Mouse (Mus musculus) stomach, postnatal 0 days (tissue): ENCODE results near the gene Hic1. TPM values are rescaled to one million over a fixed set of nuclear protein-coding genes. Genes with fewer than 3 reads are reported as not detected.

ENCODE experiments used
- ATAC-seq: fragments of 200-750 bp; cut with Nextera tagmentation; 2 replicates; pipeline ENCODE4 v1.8.0; 2017; ENCODE audit not compliant: low FRiP score, low TSS enrichment
- DNase-seq: peaks from one replicate; pipeline ENCODE4 v3.0.0-alpha.2; 2016; ENCODE audit warnings: low spot score
- H3K27ac ChIP-seq: fragments of 300-500 bp; sonication (generic); replicated peaks from 2 replicates; pipeline ENCODE4 v1.5.1; 2014; ENCODE audit warnings: mild to moderate bottlenecking, control low read depth
- H3K27me3 ChIP-seq: fragments of 300-500 bp; sonication (generic); 2 replicates; pipeline ENCODE4 v1.6.1; 2014; ENCODE audit warnings: low read length; ENCODE audit not compliant: control insufficient read depth, insufficient read depth
- H3K36me3 ChIP-seq: fragments of 300-500 bp; sonication (generic); 2 replicates; pipeline ENCODE4 v1.6.1; 2014; ENCODE audit warnings: low read length, mixed read lengths; ENCODE audit not compliant: control insufficient read depth, insufficient read depth
- H3K4me1 ChIP-seq: fragments of 300-500 bp; sonication (generic); replicated peaks from 2 replicates; pipeline ENCODE4 v1.6.1; 2014; ENCODE audit warnings: antibody characterized with exemption; ENCODE audit not compliant: control insufficient read depth, insufficient read depth
- H3K4me2 ChIP-seq: fragments of 300-500 bp; sonication (generic); replicated peaks from 2 replicates; pipeline ENCODE4 v1.6.1; 2014; ENCODE audit warnings: low read depth, mild to moderate bottlenecking, control low read depth, moderate library complexity
- H3K4me3 ChIP-seq: fragments of 300-500 bp; sonication (generic); 2 replicates; pipeline ENCODE4 v1.5.1; 2014; ENCODE audit warnings: low read depth, low read length, control low read depth
- H3K9ac ChIP-seq: fragments of 300-500 bp; sonication (generic); 2 replicates; pipeline ENCODE4 v1.6.1; 2014; ENCODE audit warnings: mild to moderate bottlenecking, low read length, control low read depth, mixed read lengths
- H3K9me3 ChIP-seq: fragments of 300-500 bp; sonication (generic); 2 replicates; pipeline ENCODE4 v1.6.1; 2016; ENCODE audit warnings: low read length; ENCODE audit not compliant: control insufficient read depth
- CTCF ChIP-seq: IDR thresholded peaks from 2 replicates; pipeline ENCODE4 v1.5.1; 2016; ENCODE audit warnings: antibody characterized with exemption, low read depth, mild to moderate bottlenecking, moderate library complexity
- EP300 ChIP-seq: optimal IDR thresholded peaks from 2 replicates; pipeline ENCODE3; 2016; ENCODE audit warnings: antibody characterized with exemption
- WGBS: fragments of 180-500 bp; shearing (Covaris S2); extraction: QIAGEN DNeasy Blood & Tissue Kit; methylation state at CpG from one replicate; pipeline ENCODE4 v1.1.7; 2014; 5-methylcytosine and 5-hydroxymethylcytosine counted together
- polyA plus RNA-seq: library from polyadenylated mRNA; unstranded; fragments of >200 nt; fragmentation: Nextera tagmentation; extraction: Ambion mirVana; gene quantifications from 2 replicates; pipeline ENCODE4 v1.2.1, GENCODE M21; 2015

Hic1 gene
- polyA plus RNA-seq, 1 experiment from 2014 or later, result 6.6 TPM

GRCm38 (mm10) chr11:75165441-75166192 lies 3.7 kb downstream of the Hic1 start:
- peak overlapping the region; percentile 72 for H3K4me3 ChIP-seq
- TF ChIP-seq CTCF, result peak; percentile 88
- TF ChIP-seq EP300, result no peak
- ATAC-seq, result peak; percentile 24
- no peaks in the 10 kb centered on the region for H3K4me1 ChIP-seq
- DNase-seq, result peak; percentile 86
- H3K36me3 ChIP-seq, result peaks cover 20% of the 10 kb centered on the region
- peak overlapping the region; percentile 91 for H3K27ac ChIP-seq
- H3K27me3 ChIP-seq, result no peaks in the 10 kb centered on the region; the same call in 1 of the 2 replicates
- no peaks in the 10 kb centered on the region for H3K9me3 ChIP-seq
- H3K9ac ChIP-seq, result peak overlapping the region; percentile 80
- WGBS, result 15% methylated on average over 54 of the region's 54 CpGs
- peak overlapping the region; percentile 91 for H3K4me2 ChIP-seq

- Histone ChIP-seq H3K4me3 (peak overlapping the region; percentile 72), H3K9me3 (no peaks in the 10 kb centered on the region), H3K27ac (peak overlapping the region; percentile 91), H3K9ac (peak overlapping the region; percentile 80), H3K4me2 (peak overlapping the region; percentile 91), H3K36me3 (peaks cover 20% of the 10 kb centered on the region), H3K27me3 (no peaks in the 10 kb centered on the region; the same call in 1 of the 2 replicates), H3K4me1 (no peaks in the 10 kb centered on the region)
- 24% methylated on average over 10 of the region's 15 CpGs for WGBS
- TF ChIP-seq EP300 (no peak), CTCF (no peak; the same call in 1 of the 2 replicates)
- DNase-seq, result peak; percentile 16
- 0 out of 2 replicates have a peak, but pooled peaks have one; percentile 2 for ATAC-seq
Measured at GRCm38 (mm10) chr11:75164750-75165149, 4.6 kb downstream of the Hic1 start.

- DNase-seq (no peak), ATAC-seq (no peak)
- WGBS, result 53% methylated on average over 2 of the region's 2 CpGs
- no peak overlapping the region for H3K27ac ChIP-seq
- no peak overlapping the region for H3K4me3 ChIP-seq
- no peaks in the 10 kb centered on the region for H3K27me3 ChIP-seq
- H3K9me3 ChIP-seq, result no peaks in the 10 kb centered on the region
- no peaks in the 10 kb centered on the region for H3K4me1 ChIP-seq
- peak overlapping the region; percentile 91; the same call in 1 of the 2 replicates for H3K4me2 ChIP-seq
- peak overlapping the region; percentile 32 for H3K9ac ChIP-seq
- TF ChIP-seq EP300 (no peak), CTCF (no peak)
- H3K36me3 ChIP-seq, result peaks cover 20% of the 10 kb centered on the region
Measured at GRCm38 (mm10) chr11:75164051-75164450, 5.3 kb downstream of the Hic1 start.

- DNase-seq (peak; percentile 13), ATAC-seq (no peak)
- TF ChIP-seq CTCF (no peak), EP300 (no peak)
- H3K4me3 ChIP-seq, result no peak overlapping the region
- WGBS, result 64% methylated on average over 6 of the region's 6 CpGs
- H3K36me3 ChIP-seq, result peaks cover 20% of the 10 kb centered on the region
- H3K9ac ChIP-seq, result peak overlapping the region; percentile 32; the same call in 1 of the 2 replicates
- H3K9me3 ChIP-seq, result no peaks in the 10 kb centered on the region
- peak overlapping the region; percentile 84; the same call in 1 of the 2 replicates for H3K27ac ChIP-seq
- H3K4me1 ChIP-seq, result no peaks in the 10 kb centered on the region
- H3K27me3 ChIP-seq, result no peaks in the 10 kb centered on the region
- no peak overlapping the region for H3K4me2 ChIP-seq
Measured at GRCm38 (mm10) chr11:75163379-75163778, 5.9 kb downstream of the Hic1 start.

- 79% methylated on average over 12 of the region's 12 CpGs for WGBS
- Histone ChIP-seq H3K9me3 (no peaks in the 10 kb centered on the region), H3K27ac (peak overlapping the region; percentile 84), H3K4me1 (no peaks in the 10 kb centered on the region), H3K9ac (no peak overlapping the region; the same call in 1 of the 2 replicates), H3K4me2 (no peak overlapping the region), H3K4me3 (no peak overlapping the region), H3K36me3 (peaks cover 20% of the 10 kb centered on the region), H3K27me3 (no peaks in the 10 kb centered on the region)
- ATAC-seq (no peak), DNase-seq (peak; percentile 12)
- no peak for TF ChIP-seq EP300
- TF ChIP-seq CTCF, result no peak
Measured at GRCm38 (mm10) chr11:75162591-75163080, 6.7 kb downstream of the Hic1 start.
